Mouse (Mus musculus): Measurements from ENCODE around the gene Psen1.

- TF ChIP-seq CTCF (IDR thresholded peaks at IDR 0.05; ENCODE audit: borderline replicate concordance, extremely low read depth, insufficient read depth, insufficient read length) = no peak
- no peak for TF ChIP-seq POLR2A (IDR thresholded peaks at IDR 0.05; ENCODE audit: borderline replicate concordance, extremely low read depth, insufficient read depth, insufficient read length, poor library complexity, severe bottlenecking)
Measured at GRCm38 (mm10) chr12:83736236-83736635, 48.3 kb downstream of the Psen1 start.
